Mouse (Mus musculus) frontal cortex, postnatal 10 days (tissue): ENCODE results near the gene Emilin2.
"Not testable (repeated sequence)": the region's sequence is repeated elsewhere in the genome, so short reads cannot be mapped to it uniquely, and the experiment has no call there.

Experiments
- DNase-seq, 2 experiments: peaks; one replicate each; pipeline ENCODE4 v3.0.0; 2022; ENCODE audit warnings: low spot score in 2 of 2, mixed read lengths in 1 of 2

Gene Emilin2

DNA sequence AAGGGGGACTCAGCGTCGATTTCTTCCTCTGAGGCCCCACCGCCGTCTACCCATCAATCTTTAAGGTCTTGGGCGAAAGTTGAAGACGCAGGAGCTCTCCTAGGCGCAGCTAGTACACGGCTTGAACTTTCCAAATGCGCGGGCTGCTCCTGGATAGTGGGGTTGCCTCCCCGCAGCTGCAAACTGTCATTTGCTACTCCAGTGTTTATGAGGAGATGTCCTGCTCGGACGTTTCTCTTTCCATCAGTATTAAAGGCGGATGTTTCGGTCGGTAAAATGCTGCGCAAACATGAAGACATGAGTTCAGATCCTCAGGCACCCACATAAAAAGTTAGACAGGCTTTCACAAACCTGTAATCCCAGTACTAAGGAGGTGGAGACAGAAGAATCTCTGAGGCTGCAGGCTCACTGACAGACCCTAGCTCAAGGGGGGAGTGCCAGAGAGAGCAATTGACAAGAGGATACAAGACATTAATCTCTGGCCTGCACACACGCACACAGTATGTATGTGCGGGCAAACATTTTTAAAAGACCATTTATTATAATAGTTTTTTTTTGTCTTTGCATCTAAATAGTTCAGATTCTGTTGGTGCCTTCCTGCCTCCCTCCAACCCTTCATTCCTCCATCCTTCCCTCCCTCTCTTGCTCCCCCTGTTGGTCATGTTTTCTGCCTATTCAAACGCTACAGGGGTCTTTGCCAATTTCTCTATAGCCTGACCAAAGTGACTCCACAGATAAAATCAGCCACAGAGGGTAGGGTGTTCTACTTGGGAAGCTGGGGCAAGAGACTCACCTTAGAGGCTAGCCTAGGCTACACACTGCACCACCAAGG, at the start of gene Emilin2:
Emilin2 (minus strand) TSS at position 639 of the 832 bp plus-strand sequence.
- no peak for DNase-seq

DNA sequence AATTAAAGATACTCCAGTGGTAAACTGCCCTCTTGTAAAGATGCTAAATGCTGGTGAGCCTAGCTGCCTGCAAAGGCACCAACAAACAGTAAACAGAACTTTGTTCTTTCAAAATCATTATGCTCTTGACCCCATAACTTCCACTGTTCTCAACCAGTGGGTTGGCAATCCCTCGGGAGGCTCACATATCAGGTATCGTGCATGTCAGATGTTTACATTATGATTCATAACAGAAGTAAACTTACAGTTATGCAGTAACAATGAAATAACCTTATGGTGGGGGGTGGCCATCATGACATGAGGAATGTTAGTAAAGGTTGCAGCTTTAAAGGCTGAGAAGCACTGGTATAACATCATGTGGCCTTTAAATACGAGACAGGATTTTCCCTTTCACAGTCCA, 43.7 kb upstream of the Emilin2 start:
- no peak for DNase-seq

DNA sequence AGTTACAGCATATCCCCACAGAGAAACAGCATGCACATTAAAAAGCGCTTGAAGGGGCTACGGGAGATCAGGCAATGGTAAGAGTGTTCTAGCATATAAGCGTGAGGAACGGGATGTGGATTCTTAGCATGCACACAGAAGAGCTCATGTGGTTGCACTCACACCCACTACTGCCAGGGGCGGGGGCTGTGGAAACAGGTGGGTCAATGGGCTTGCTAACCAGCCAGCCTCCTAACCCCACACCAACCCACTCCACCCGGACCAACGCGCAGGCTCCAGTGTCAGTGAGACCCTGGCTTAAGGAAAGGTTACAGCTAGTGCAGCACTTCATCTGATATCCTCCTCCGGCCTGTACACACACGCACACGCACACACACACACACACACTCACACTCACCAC, 42.4 kb upstream of the Emilin2 start:
- DNase-seq, result no peak

DNA sequence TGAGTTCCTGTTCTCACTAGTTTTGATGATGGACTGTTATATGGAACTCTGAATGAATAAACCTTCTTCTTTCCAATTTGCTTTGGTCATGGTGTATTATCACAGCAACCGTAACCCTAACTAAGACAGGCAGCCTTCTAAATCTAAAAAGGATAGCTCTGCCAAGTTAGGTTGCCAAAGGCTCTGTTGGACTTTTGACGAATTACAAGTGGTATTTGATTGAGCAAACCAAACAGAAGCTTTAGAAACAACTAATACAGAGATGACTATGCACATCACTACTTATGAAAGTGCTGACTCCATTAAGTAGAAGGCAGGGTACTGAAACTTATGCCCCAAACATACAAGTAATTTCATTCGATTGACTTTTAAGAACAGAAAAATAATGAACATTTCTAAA, 36.4 kb upstream of the Emilin2 start:
- DNase-seq, result no peak

DNA sequence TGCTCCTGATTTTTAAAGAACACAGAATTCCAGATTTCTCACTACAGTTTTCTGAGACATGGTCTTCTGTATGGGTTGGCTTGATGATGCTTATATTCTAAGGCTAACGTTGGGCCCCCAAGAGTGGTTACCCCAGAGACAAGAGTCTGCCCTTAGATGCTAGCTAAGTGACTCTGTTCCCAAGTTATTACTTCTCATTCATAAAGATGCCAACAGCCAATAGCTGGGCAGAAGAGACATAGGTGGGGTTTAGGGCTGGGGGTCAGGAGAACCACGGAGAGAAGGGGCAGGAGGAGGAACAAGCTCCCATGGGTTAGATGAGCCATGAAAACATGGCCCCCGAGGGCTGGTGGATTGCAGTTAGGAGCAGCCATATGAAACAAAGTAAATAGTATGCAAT, 30.2 kb upstream of the Emilin2 start:
- DNase-seq, result no peak

DNA sequence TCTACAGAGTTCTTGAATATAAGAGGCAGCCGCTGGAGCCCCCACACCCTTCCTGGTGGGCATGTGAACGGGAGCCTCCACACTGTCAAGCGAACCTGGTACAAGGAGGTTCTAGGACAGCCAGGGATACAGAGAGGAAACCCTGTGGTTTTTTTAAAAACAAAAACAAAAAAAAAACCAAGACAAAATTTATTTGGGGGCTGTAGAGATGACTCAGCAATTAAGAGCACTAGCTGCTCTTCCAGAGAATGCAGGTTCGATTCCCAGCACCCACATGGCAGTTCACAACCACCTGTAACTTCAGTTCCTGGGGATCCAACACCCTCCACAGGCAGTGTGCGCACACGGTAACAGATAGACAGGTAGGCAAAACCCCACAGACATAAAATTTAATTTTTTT, 26.8 kb upstream of the Emilin2 start:
- DNase-seq, result no peak

DNA sequence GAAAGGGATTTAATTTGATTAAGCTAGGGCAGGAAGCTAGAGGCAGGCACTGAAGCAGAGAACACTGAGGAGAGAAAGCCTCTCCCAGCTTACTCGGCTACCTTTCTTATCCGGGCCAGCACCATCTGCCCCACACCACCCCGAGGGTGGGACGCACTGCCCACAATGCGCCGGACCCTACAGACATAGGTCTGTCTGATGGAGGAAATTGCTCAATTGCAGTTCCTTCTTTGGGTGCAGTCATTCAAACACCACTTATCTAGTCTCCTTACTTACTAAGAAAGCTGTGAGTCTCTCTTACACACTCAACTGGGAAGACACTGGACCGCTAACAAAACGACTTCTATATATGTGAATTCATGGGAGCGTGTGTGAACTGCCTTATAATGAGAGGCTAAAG, 25.8 kb upstream of the Emilin2 start:
- no peak for DNase-seq

DNA sequence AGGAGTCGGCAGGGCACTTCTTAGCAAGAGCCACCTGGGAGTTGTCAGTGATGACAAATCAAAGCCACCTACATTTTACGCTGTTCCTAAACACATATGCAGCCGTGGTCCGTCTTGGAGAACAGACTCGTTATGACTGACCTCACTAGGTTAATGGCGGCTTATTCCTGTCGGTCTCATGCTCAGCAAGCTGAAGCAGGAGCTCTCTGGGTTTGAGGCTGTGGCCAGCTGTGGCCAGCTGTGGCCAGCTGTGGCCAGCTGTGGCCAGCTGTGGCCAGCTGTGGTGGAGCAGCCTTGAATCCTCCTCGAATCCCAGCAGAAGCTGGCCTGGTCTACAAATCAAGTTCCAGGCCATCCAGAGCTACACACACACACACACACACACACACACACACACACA, 24.6 kb upstream of the Emilin2 start:
- no peak for DNase-seq

DNA sequence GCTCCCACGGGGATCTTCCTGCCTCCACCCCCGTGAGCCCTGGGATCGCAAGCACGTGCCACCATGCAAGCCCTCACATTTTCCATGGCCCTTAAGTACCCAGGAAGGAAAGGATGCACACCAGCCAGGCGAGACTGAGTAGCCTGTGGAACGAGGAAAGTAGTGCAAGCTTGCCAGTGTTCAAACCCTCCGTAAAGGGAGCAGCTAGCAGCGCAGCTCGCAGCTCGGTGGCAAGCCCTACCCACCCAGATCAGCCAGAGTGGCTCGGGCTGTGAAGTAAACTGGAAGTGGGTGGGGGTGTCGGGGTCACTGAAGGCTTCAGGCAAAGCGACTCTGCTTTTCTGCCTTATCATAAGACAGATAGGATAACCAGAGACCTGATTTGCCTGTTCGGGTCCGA, 20.5 kb upstream of the Emilin2 start:
- no peak for DNase-seq

DNA sequence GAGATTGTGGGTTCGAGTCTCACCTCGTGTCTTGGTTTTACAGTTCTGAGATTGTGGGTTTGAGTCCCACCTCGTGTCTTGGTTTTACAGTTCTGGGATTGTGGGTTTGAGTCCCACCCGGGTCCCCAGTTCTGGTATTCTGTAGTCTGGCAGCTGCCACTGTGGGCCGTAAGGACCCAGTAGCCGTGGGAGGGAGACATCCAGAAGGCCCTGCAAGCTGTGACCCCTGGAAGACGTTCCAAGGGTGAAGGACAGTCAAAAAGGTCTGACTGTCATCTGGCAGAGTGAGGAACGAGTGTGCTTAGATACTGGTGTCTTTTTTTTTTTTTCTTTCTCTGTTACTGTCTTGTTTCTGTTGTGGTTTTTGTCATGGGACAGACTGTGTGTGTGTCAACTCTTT, 9.0 kb upstream of the Emilin2 start:
- not testable (repeated sequence) for DNase-seq

DNA sequence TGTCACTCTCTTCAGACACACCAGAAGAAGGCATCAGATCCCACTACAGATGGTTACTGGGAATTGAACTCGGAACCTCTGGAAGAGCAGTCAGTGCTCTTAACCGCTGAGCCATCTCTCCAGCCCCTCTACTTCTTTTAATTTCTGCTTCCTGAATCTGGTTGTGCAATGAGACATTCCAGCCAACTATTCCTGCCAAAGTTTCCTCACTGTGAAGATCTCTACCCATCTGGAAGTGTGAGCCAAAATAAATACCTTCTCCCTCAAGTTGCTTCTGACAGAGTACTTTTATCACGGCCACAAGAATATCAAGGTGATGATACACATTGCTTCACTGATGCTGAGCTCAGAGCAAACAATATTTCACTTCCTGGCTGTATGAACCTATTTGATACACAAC, 7.6 kb upstream of the Emilin2 start:
- no peak for DNase-seq

DNA sequence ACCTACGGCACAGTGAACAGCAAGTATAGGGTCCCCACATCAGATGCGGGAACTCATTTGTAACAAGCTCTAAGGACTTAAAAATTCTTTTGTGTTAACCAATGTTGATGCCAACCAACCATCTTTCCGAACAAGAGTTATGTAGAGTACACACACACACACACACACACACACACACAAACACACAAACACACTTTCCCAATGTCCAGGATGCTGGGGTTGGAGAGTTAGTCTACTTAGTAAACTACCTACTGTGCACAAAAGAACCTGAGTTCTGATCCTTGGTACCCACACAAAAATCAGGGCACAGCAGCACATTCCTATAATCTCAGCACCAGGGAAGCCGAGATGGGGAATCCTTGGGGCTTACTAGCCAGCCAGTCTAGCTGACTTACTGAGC, 5.8 kb upstream of the Emilin2 start:
- no peak for DNase-seq

DNA sequence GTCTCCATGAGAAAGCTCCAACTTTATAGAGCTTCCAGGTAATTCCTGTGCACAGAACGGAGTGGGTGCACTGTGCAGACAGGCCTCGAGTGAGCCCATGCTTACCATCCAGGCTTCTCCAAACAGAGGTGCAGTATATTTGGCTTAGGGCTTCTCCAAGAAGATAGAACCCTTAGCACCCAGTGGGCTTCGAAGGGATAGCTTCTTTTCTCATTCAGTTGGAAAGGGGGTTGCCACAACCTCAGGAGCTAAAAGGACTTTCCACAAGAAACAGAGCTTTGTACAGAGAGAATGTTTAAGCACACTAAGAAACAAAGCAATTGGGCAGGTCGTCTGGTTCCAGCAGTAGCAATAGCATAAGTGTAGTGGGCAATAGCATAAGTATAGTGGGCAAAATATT, 2.5 kb upstream of the Emilin2 start:
- DNase-seq, result no peak

DNA sequence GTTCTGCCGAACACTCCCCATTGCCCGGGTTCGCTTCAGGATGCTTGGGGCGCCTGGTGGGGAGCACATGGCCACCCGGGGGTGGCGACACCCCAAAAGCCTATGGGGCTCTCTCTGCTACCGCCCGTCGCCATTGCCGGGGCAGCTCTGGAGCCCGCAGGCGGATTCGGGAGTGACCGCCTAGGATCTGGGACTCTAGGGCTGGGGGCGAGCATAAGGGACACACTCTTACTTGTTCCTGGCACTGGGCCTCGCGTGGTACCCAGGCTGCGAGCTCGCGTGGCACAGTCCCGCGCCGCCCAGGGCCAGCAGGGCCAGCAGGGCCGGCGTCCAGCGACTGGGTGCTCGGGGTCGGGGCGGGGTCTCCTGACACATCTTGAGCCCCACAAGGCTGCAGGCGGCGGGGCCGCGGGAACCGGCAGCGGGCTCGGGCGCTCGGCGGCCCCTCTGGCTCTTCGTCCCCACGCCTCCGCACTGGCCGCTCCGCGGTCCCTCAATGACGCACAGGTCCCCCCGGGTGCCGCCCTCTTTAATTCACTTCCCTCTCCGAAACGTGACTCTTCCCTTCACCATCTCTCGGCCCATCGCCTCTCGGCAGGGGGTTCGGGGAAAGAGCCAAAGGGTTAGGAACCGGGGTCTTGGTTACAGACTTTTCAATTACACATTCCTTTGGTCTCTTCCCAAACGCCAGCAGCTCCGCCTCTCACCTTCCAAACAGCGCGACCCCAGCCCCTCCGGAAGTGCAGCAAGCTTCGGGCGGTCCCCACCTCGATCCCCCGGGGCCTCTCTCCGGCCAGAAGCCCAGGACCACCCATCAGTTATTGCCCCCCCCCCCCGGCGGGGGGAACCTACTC, 1.1 kb downstream of the Emilin2 start:
- DNase-seq, result no peak

DNA sequence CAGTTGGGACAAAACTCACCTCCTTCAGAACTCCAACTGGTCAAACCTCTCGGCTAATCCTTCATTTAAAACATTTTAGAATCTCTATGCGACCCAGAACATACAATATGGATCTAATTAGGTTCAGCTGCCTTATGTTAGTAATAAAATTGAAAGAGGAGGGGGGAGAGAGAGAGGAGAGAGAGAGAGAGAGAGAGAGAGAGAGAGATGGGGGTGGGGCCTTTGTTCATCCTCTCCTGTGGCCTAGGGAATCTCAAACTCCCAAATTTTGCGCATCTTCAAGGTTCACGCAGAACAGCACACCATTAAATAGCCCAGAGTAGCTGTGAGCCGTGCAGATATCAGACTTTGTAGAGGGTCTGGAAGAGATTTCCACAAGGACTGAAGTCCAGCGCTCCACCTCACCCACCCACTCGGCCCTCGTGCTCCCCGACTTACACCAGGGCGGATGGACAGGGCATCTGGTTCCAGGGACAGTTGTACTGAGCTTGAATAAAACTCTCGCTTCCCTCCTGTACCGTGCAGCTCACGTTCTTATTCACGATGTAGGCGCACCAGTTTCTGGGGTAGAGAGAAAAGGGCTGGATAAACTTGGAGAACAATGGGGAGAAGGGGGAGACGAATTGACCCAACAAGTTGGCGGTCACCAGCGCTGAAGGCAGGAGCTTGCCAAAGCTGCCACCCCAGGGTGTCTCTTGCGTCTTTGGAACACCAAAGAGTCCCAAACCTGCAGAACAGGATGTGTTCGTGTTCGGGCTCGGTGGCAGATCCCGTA, 1.9 kb downstream of the Emilin2 start:
- no peak for DNase-seq

DNA sequence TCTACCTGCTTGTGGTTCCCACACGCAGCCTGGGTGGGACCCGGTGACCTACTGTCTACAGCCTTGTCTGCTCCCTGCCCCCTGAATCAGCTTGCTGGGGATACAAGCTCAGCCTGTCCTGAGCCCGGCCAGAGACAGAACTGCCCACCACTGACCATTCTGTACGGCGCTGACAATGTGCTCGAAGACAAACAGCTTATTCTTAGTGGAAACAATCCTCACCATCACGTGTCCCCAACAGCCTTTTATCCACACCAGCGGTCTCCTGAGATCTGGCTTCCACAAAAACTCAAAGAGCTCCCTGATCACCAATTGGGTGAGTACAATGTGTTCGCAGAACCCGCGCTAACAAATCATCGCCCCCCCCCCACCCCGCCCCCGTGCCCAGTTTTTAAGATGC, 2.6 kb downstream of the Emilin2 start:
- DNase-seq, result no peak

DNA sequence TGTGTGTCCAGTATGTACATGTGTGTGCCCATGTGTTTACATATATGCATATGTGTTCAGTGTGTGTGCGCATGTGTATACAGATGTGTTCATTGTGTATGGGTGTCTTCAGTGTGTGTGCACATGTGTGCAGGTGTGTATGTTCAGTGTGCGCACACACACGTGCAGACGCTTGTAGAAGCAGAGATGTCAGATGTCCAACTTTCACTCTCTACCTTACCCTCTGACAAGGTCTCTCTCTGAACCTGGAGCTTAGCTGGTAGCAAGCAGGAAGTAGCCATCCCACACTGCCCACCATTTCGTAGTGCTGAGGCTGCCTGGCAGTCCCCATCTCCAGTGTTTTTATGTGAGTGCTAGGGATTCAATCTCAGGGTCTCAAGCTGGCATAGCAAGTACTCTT, 3.5 kb downstream of the Emilin2 start:
- DNase-seq, result no peak

DNA sequence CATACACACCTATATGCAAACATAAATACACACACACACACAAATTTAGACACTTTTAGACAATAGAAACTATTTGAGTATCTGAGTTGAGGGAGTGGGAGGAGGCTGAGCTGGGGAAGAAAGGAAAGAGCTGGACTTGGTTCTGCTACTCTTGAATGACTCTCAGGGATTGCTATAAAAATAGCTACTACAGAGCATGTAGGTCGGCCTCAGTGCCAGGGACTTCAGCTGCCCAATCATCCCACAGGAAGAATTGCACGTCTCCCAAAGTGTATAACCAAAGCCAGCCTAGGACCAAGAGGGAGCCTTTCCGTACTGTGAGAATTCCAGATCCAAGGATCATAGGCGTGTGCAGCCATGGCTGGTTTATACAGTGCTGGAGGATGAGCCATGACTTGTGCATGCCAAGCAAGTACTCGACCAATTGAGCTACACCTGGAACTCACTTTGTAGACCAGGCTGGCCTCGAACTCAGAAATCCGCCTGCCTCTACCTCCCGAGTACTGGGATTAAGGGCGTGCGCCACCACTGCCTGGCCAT, 4.5 kb downstream of the Emilin2 start:
- DNase-seq, result no peak

DNA sequence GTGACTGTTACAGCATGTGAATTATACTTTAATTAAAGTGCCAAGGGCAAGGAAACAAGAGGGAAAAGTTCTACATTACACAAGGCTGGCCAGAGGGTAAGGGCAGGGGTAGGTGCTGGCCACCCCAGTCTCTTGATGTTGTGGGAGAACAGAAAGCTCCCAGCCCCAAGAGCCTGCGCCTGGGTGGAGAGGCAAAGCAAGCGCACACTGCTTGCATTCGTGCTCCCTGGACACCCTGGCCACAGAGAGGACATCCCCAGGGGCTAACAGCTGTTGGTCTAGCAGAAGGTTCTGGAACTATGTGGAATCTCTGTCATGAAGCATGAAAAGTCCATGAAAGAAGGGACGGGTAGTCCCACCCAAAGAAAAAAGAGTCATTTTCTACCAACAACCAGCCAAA, 5.1 kb downstream of the Emilin2 start:
- DNase-seq, result no peak

DNA sequence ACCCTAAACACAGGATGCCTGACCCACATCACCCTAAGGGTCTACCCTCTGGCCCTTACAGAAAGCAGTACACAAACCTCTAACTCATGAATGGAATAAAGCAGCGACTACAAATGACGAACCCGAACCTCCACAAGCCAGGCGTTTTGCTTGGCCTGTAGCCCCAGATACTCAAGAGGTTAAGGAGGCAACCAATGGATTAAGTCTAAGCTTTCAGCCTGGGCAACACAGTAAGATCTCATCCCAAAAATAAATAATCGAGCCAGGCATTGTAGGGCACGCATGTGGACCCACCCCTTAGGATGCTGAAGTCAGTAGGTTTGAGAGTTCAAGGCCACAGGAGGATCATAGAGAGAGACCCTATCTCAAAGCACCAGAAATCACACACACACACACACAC, 5.7 kb downstream of the Emilin2 start:
- DNase-seq, result no peak

DNA sequence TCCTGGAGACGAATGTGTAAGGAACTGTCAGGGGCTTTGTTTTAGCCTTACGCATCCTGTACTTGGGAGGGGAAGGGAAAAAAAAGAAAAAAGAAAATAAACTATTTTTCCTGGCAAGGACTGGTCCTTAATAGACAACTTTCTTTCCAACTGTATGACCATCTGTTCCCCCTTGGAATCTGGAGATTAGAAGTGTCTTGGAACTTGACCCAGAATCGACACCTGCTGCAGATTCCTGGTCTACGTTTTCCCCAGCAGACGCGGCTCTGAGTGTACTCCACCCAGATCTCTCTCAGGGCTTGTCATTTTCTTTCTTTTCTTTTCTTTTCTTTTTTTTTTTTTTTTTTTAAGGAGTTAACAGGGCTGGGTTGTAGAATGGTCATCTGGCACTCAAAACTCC, 8.3 kb downstream of the Emilin2 start:
- no peak for DNase-seq

DNA sequence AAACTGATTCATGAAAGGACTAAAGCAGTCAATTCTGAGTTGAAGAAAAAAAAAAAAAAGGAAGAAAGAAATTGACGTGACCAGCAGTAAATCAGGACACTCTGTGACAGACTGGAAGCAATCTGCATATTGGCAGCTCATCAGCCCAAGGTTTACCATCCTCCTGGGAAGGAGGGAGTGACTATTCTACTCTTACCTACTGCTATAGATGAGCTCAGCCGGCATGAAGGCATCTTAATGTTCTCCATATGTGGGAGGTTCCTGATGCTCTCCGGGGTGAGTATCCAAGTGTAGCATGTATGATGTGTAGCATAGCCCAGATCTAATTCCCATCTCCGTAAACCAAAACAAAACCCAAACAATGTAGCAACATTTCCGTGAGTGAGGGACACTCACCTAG, 10.4 kb downstream of the Emilin2 start:
- DNase-seq, result no peak
